Mouse (Mus musculus) bone marrow, adult 2 months (tissue): Measurements from ENCODE around the gene Sytl2. TPM values are rescaled to one million over a fixed set of nuclear protein-coding genes. Genes with fewer than 3 reads are reported as not detected.

ENCODE experiments used
- H3K27ac ChIP-seq: fragments of 200-500 bp; 2 replicates; pipeline ENCODE4 v1.5.1; 2012; ENCODE audit warnings: low read depth, mild to moderate bottlenecking, control low read depth, inconsistent platforms, low read length; ENCODE audit not compliant: control insufficient read depth, poor library complexity, insufficient read depth
- H3K4me1 ChIP-seq: fragments of 200-500 bp; 2 replicates; pipeline ENCODE4 v1.6.1; 2011; ENCODE audit warnings: low read length; ENCODE audit not compliant: control insufficient read depth, insufficient read depth
- H3K4me3 ChIP-seq: fragments of 200-500 bp; replicated peaks from 2 replicates; pipeline ENCODE3; 2011; ENCODE audit warnings: mild to moderate bottlenecking, low read depth, low read length, control low read depth; ENCODE audit not compliant: control insufficient read depth
- CTCF ChIP-seq: fragments of 200-500 bp; IDR thresholded peaks from 2 replicates; pipeline ENCODE4 v1.5.1; 2011; ENCODE audit warnings: low read length, control low read depth; ENCODE audit not compliant: control insufficient read depth, insufficient read depth
- POLR2A ChIP-seq: fragments of 200-500 bp; IDR thresholded peaks from 2 replicates; pipeline ENCODE4 v1.6.1; 2011; ENCODE audit warnings: low read depth, mild to moderate bottlenecking, control low read depth, low read length, borderline replicate concordance; ENCODE audit not compliant: control insufficient read depth
- WGBS: fragments of 180-500 bp; shearing (Covaris S2); methylation state at CpG from one replicate; pipeline ENCODE4 v1.1.7; 2018; 5-methylcytosine and 5-hydroxymethylcytosine counted together
- polyA plus RNA-seq: library from polyadenylated mRNA; stranded (reverse); fragments of >200 nt; gene quantifications from 2 replicates; pipeline ENCODE4 v1.2.4, GENCODE M21; 2011; ENCODE audit warnings: low replicate concordance; ENCODE audit not compliant: missing spikeins, insufficient read depth, insufficient read length

The Sytl2 gene
- polyA plus RNA-seq, 1 experiment = 0.85 TPM

DNA sequence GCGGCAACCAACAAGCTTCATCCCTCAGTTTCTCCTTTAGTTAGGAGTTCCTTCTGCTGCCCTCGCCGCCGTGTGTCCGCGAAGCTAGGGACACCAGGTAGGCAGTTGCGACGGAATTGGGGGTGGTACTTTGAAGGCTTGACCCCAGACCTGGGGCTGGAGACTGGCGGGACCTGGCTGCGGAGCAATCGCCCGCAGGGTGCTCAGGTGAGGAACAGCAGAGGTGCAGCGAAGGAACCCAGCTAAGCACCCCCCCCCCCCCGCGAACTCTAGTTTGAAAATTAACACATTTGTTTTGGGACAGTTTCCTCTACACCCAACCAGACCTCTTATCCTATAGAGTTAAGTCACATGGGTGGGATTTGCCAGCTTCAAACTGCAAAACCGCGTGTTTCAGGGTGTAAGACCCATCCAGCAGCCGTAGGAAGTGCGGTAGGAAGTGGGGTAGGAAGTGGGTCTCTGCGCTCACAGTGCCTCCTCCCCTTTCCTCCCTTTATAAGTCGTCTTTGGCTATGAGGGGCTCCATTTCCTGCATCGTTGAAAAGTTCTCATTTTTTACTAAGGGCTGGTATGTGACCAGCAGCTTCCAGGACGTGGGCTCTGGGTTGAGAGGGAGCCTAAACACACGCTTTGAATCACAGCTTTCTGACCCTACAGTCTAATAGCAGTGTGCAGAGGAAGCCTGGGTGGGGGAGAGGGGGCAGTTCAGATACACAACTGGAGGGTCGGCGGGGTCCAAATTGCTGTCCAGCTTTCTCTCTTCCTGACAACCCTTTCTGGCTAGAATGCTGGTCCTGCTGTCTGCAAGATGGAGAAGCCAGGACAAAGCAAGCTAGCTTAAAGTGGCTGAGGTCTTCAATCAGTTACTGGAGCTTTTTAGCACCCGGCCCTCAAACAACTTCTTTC, 848 bp downstream of the Sytl2 start:
- 3% methylated on average over 27 of the region's 27 CpGs for WGBS

GRCm38 (mm10) chr7:90306079-90306478, 4.0 kb downstream of the Sytl2 start:
- Histone ChIP-seq H3K4me1 (no peaks in the 10 kb centered on the region), H3K27ac (no peak overlapping the region), H3K4me3 (no peak overlapping the region)
- 64% methylated on average over 3 of the region's 3 CpGs for WGBS
- TF ChIP-seq POLR2A = no peak
- TF ChIP-seq CTCF = no peak

More for the DNA sequence above, 848 bp downstream of the Sytl2 start:
- H3K4me3 ChIP-seq = peak overlapping the region; percentile 29
- no peaks in the 10 kb centered on the region for H3K4me1 ChIP-seq
- no peak for TF ChIP-seq POLR2A
- no peak for TF ChIP-seq CTCF
- no peak overlapping the region for H3K27ac ChIP-seq

GRCm38 (mm10) chr7:90306968-90307367, 4.9 kb downstream of the Sytl2 start:
- Histone ChIP-seq H3K27ac (no peak overlapping the region), H3K4me3 (no peak overlapping the region), H3K4me1 (no peaks in the 10 kb centered on the region)
- 75% methylated on average over 1 of the region's 1 CpGs for WGBS
- TF ChIP-seq CTCF (no peak), POLR2A (no peak)

DNA sequence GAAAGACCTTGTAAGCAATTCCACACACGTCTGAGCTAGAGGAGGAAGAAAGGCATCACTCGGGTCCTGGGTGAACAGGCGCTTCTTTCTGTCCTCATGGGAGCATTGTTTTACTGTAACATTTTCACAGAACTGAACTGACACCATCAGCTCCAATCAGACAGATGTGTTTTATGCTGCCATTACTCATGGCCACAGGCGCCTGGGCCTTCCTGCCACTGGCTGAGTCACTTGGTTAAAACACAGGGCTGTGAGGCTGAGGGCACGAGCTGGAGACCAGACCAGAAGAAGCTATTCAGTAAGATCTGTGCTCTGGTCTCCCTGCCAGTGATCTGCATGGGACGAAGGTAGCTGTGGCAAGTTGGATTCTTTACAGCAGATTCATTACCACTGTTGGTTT, 6.0 kb downstream of the Sytl2 start:
- WGBS = 75% methylated on average over 6 of the region's 6 CpGs
- H3K27ac ChIP-seq = no peak overlapping the region
- TF ChIP-seq POLR2A (no peak), CTCF (no peak)
- H3K4me1 ChIP-seq = no peaks in the 10 kb centered on the region
- no peak overlapping the region for H3K4me3 ChIP-seq

GRCm38 (mm10) chr7:90312151-90312883, 10.3 kb downstream of the Sytl2 start:
- no peaks in the 10 kb centered on the region; the same call in 1 of the 2 replicates for H3K4me1 ChIP-seq
- H3K27ac ChIP-seq = no peak overlapping the region
- WGBS = 19% methylated on average over 7 of the region's 7 CpGs
- TF ChIP-seq CTCF (no peak), POLR2A (no peak)
- no peak overlapping the region for H3K4me3 ChIP-seq

- TF ChIP-seq POLR2A (no peak), CTCF (no peak)
- H3K27ac ChIP-seq = no peak overlapping the region
- 17% methylated on average over 3 of the region's 3 CpGs for WGBS
- H3K4me1 ChIP-seq = no peaks in the 10 kb centered on the region; the same call in 1 of the 2 replicates
- no peak overlapping the region for H3K4me3 ChIP-seq
Measured at GRCm38 (mm10) chr7:90313421-90313820, 11.4 kb downstream of the Sytl2 start.

- WGBS = 81% methylated on average over 2 of the region's 2 CpGs
- TF ChIP-seq POLR2A (no peak), CTCF (no peak)
- Histone ChIP-seq H3K27ac (no peak overlapping the region), H3K4me1 (no peaks in the 10 kb centered on the region; the same call in 1 of the 2 replicates), H3K4me3 (no peak overlapping the region)
Measured at GRCm38 (mm10) chr7:90316823-90317222, 14.8 kb downstream of the Sytl2 start.

DNA sequence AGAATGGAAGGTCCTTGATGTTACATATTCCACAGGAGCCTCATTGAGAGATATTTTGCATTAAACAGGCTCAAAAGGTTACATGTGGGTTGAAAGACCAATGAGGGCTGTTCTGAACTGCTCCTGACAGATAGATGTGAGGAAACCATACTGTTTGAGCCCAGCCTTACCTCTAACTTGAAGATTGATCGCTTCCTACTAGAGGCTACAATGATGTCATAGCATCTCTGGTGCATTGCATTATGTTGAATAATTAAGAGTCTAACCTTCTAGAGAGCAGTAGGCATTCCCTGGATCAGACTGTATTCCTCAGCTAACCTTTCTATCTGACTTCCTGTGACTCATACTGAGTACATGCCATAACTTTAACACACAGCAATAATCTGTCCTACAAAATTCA, 17.4 kb downstream of the Sytl2 start:
- no peak for TF ChIP-seq POLR2A
- no peak for TF ChIP-seq CTCF
- Histone ChIP-seq H3K27ac (no peak overlapping the region), H3K4me3 (no peak overlapping the region), H3K4me1 (no peaks in the 10 kb centered on the region)
- 83% methylated on average over 1 of the region's 1 CpGs for WGBS
